Mouse (Mus musculus) neural tube, embryonic 12.5 days (tissue): Measurements from ENCODE around the gene Ppfia4. TPM values are rescaled to one million over a fixed set of nuclear protein-coding genes. Genes with fewer than 3 reads are reported as not detected.

ENCODE experiments used
- ATAC-seq: fragments of 200-750 bp; cut with Nextera tagmentation; 2 replicates; pipeline ENCODE4 v1.8.0; 2017; ENCODE audit warnings: low read depth, mild to moderate bottlenecking, moderate TSS enrichment, moderate library complexity; ENCODE audit not compliant: low FRiP score
- H3K27ac ChIP-seq: fragments of 300-500 bp; sonication (generic); 2 replicates; pipeline ENCODE4 v1.5.1; 2016
- H3K27me3 ChIP-seq: fragments of 300-500 bp; sonication (generic); replicated peaks from 2 replicates; pipeline ENCODE4 v1.6.1; 2016; ENCODE audit warnings: mild to moderate bottlenecking
- H3K36me3 ChIP-seq: fragments of 300-500 bp; sonication (generic); 2 replicates; pipeline ENCODE4 v1.6.1; 2016; ENCODE audit warnings: mild to moderate bottlenecking
- H3K4me1 ChIP-seq: fragments of 300-500 bp; sonication (generic); 2 replicates; pipeline ENCODE4 v1.6.1; 2016
- H3K4me2 ChIP-seq: fragments of 300-500 bp; sonication (generic); replicated peaks from 2 replicates; pipeline ENCODE4 v1.6.1; 2016; ENCODE audit warnings: mild to moderate bottlenecking
- H3K4me3 ChIP-seq: fragments of 300-500 bp; sonication (generic); 2 replicates; pipeline ENCODE4 v1.5.1; 2016
- H3K9ac ChIP-seq: fragments of 300-500 bp; sonication (generic); 2 replicates; pipeline ENCODE4 v1.6.1; 2016; ENCODE audit warnings: mild to moderate bottlenecking
- H3K9me3 ChIP-seq: fragments of 300-500 bp; sonication (generic); 2 replicates; pipeline ENCODE4 v1.6.1; 2016; ENCODE audit warnings: mild to moderate bottlenecking
- WGBS: fragments of 180-500 bp; shearing (Covaris S2); methylation state at CpG from one replicate; pipeline ENCODE4 v1.1.7; 2016; 5-methylcytosine and 5-hydroxymethylcytosine counted together
- polyA plus RNA-seq: library from polyadenylated mRNA; unstranded; fragments of >200 nt; fragmentation: Nextera tagmentation; extraction: Ambion mirVana; gene quantifications from 2 replicates; pipeline ENCODE4 v1.2.1, GENCODE M21; 2016

Ppfia4 gene
- 8.0 and 8.6 TPM in 2 replicates for polyA plus RNA-seq

DNA sequence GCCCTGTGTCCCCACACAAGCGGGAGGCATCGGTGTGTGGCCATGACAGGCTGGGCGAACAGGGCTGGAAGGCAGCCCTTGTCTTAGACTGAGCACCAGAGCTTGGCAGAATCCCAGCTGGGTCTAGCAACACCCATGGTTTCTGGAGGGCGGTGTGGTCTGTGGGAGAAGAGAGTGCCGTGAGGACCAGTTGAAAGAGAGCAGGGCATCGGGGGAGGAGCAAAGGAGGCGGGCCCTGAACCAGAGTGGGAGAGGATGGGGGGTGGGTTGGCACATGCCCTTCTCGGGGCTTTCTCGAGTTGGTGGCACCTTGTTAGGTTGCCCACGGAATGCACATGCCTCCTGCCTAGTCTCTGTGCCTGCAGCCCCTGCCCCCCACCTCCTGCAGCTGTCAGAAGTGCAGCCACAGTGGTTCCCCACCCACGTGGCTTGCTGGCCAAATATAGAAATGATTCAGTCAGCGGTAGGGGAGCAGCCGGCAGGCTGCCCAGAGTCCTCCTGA, at the start of gene Ppfia4:
Ppfia4 (minus strand) TSS at position 159 of the 502 bp plus-strand sequence.
- Histone ChIP-seq H3K9ac (no peak within 1 kb of the TSS), H3K4me1 (peaks cover 4% of the 10 kb centered on the region; the same call in 1 of the 2 replicates), H3K4me3 (no peak within 1 kb of the TSS), H3K4me2 (no peak within 1 kb of the TSS), H3K9me3 (no peaks in the 10 kb centered on the region), H3K27me3 (no peaks in the 10 kb centered on the region), H3K36me3 (no peaks in the 10 kb centered on the region), H3K27ac (no peak within 1 kb of the TSS)
- 66% methylated on average over 13 of the region's 13 CpGs for WGBS
- ATAC-seq: no peak

GRCm38 (mm10) chr1:134381795-134382625, 49.3 kb upstream of the Ppfia4 start:
- Histone ChIP-seq H3K4me2 (peak overlapping the region; percentile 41), H3K27me3 (no peaks in the 10 kb centered on the region), H3K27ac (no peak overlapping the region), H3K4me3 (0 out of 2 replicates have a peak overlapping the region, but pooled peaks have one; percentile 3), H3K9me3 (no peaks in the 10 kb centered on the region), H3K36me3 (no peaks in the 10 kb centered on the region), H3K9ac (no peak overlapping the region), H3K4me1 (no peaks in the 10 kb centered on the region)
- ATAC-seq: no peak
- WGBS: 13% methylated on average over 19 of the region's 19 CpGs

GRCm38 (mm10) chr1:134381051-134381450, 48.3 kb upstream of the Ppfia4 start:
- no peak for ATAC-seq
- Histone ChIP-seq H3K4me1 (no peaks in the 10 kb centered on the region), H3K4me2 (no peak overlapping the region), H3K27me3 (no peaks in the 10 kb centered on the region), H3K36me3 (no peaks in the 10 kb centered on the region), H3K27ac (no peak overlapping the region), H3K4me3 (no peak overlapping the region), H3K9me3 (no peaks in the 10 kb centered on the region), H3K9ac (no peak overlapping the region)
- 87% methylated on average over 2 of the region's 2 CpGs for WGBS

GRCm38 (mm10) chr1:134374124-134374523, 41.4 kb upstream of the Ppfia4 start:
- no peak overlapping the region for H3K4me2 ChIP-seq
- H3K9me3 ChIP-seq: no peaks in the 10 kb centered on the region
- H3K4me3 ChIP-seq: no peak overlapping the region
- no peak overlapping the region for H3K27ac ChIP-seq
- H3K27me3 ChIP-seq: no peaks in the 10 kb centered on the region
- 77% methylated on average over 2 of the region's 2 CpGs for WGBS
- H3K36me3 ChIP-seq: no peaks in the 10 kb centered on the region
- no peak for ATAC-seq
- H3K9ac ChIP-seq: no peak overlapping the region
- H3K4me1 ChIP-seq: no peaks in the 10 kb centered on the region

DNA sequence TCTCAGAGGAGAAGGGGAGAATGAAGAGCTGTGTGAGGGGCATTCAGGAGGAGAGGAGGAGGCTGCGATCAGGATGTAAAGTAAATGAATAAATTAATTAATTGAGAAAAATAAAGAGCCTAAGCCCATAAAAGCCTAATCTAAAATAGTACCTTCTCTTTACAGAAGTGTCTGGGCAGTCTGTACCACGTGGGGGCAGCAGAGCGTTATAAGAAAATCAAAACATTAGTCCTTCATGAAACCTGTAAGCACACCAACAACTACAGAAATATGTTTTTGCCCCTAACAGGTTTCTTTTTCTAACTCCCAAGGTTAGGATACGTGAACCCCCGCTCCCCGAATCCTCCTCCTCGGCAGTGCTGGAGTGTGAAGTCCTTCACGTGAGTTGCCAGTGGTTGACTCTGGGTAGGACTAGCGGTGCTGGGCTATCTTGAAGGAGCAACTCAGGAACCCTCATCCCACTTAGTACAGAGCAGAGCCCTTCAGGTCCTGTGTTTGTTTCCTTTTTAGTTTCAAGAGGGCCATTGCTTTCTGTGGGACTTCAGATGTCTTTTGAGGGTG, 36.1 kb upstream of the Ppfia4 start:
- no peak overlapping the region for H3K4me3 ChIP-seq

DNA sequence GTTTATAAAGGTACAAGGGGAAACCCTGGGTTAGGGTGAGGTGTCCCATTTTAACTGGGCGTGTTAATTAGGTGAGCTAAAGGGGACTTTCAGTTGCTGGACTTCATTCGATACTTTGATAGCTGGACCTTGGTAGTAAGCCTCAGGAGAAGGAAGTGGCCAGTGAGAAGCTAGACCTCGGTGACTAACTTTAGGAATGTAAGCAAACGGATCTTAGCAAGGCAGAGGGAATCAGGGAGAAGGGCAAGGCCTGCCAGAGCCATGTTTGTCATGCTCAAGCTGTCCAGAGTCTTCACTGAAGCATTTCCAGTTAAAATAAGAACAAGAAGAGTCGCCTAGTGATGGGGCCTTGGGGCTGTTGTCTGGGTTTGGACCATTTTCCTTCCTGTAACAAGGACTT, 32.8 kb upstream of the Ppfia4 start:
- Histone ChIP-seq H3K9me3 (no peaks in the 10 kb centered on the region), H3K4me1 (peaks cover 7% of the 10 kb centered on the region), H3K4me2 (no peak overlapping the region), H3K36me3 (no peaks in the 10 kb centered on the region), H3K27ac (no peak overlapping the region), H3K4me3 (no peak overlapping the region), H3K27me3 (0 out of 2 replicates have a peak, but pooled peaks cover 2% of the 10 kb centered on the region), H3K9ac (no peak overlapping the region)
- WGBS: 71% methylated on average over 5 of the region's 5 CpGs
- no peak for ATAC-seq

More for the DNA sequence above, 36.1 kb upstream of the Ppfia4 start:
- H3K27me3 ChIP-seq: 0 out of 2 replicates have a peak, but pooled peaks cover 2% of the 10 kb centered on the region
- H3K4me1 ChIP-seq: no peaks in the 10 kb centered on the region
- no peak overlapping the region for H3K4me2 ChIP-seq
- no peak for ATAC-seq
- H3K9me3 ChIP-seq: no peaks in the 10 kb centered on the region
- 57% methylated on average over 9 of the region's 9 CpGs for WGBS
- no peak overlapping the region for H3K27ac ChIP-seq
- H3K9ac ChIP-seq: no peak overlapping the region
- H3K36me3 ChIP-seq: no peaks in the 10 kb centered on the region

DNA sequence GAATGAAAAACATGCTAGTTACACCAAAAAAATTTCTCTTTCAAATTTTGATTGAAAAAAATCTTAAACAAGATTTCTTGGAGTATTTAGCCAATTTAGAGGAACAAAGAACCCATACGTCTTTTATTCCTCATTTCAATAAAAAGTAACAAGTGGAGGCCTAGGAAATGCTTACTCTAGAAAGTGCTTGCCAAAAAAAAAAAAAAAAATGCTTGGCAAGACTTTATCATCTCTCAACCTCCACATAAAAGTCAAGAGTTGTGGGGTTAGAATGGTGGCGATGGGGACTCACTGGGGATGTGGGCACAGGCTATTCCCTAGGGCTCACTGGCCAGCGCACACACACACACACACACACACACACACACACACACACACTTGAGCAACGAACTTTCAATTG, 30.5 kb upstream of the Ppfia4 start:
- Histone ChIP-seq H3K4me3 (no peak overlapping the region), H3K36me3 (peaks cover 12% of the 10 kb centered on the region; the same call in 1 of the 2 replicates), H3K9ac (no peak overlapping the region), H3K9me3 (no peaks in the 10 kb centered on the region), H3K4me1 (peaks cover 13% of the 10 kb centered on the region), H3K27me3 (0 out of 2 replicates have a peak, but pooled peaks cover 2% of the 10 kb centered on the region), H3K27ac (no peak overlapping the region), H3K4me2 (no peak overlapping the region)
- ATAC-seq: no peak
- 82% methylated on average over 4 of the region's 4 CpGs for WGBS

- H3K9ac ChIP-seq: peak within 1 kb of the TSS; percentile 93
- H3K4me3 ChIP-seq: peak within 1 kb of the TSS; percentile 86
- peaks cover 13% of the 10 kb centered on the region for H3K4me1 ChIP-seq
- peaks cover 21% of the 10 kb centered on the region for H3K36me3 ChIP-seq
- ATAC-seq: peak; percentile 99
- H3K4me2 ChIP-seq: peak within 1 kb of the TSS; percentile 71
- H3K27ac ChIP-seq: no peak within 1 kb of the TSS; the same call in 1 of the 2 replicates
- H3K9me3 ChIP-seq: no peaks in the 10 kb centered on the region
- H3K27me3 ChIP-seq: 0 out of 2 replicates have a peak, but pooled peaks cover 2% of the 10 kb centered on the region
- WGBS: under 1% methylated on average over 38 of the region's 38 CpGs
Measured at GRCm38 (mm10) chr1:134361857-134362212, 29.1 kb upstream of the Ppfia4 start, which contains the start of gene Tmem183a. Gene Tmem183a (minus strand): TSS chr1:134361979.

DNA sequence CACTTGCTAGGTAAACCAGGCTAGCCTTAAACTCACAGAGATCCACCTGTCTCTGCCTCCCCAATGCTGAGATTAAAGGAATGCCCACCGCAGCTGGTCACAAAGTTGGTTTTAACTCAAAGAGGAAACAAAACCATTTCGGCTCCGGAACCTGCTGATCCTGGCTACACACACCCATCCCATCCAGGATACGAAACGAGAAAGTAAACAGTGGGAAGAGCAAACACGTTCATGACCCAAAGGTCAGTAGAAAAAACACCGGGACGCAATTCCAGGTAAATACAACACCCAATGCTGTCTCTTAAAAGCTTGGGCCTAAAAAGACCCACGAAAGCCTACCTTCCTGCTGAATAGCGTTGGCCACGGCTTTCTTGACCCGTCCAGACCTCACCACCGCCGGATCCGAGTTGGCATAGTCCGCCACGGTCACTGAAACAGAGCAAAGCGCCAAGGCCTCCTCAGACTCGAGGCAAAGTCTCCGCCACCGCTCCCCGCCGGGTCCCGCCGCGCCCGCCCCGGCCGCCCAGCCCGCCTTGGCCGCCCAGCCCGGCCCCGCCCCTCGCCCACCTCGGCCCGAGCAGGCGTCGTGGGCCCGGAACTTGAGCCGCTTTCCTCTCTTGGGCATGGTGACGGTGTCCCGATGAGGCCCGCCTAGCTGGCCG, 28.6 kb upstream of the Ppfia4 start:
- peaks cover 13% of the 10 kb centered on the region for H3K4me1 ChIP-seq
- peaks cover 22% of the 10 kb centered on the region for H3K36me3 ChIP-seq
- H3K4me2 ChIP-seq: peak overlapping the region; percentile 71
- peak; percentile 69 for ATAC-seq
- no peak overlapping the region; the same call in 1 of the 2 replicates for H3K27ac ChIP-seq
- H3K27me3 ChIP-seq: 0 out of 2 replicates have a peak, but pooled peaks cover 2% of the 10 kb centered on the region
- WGBS: 2% methylated on average over 41 of the region's 44 CpGs
- H3K9me3 ChIP-seq: no peaks in the 10 kb centered on the region
- H3K4me3 ChIP-seq: peak overlapping the region; percentile 86
- peak overlapping the region; percentile 93 for H3K9ac ChIP-seq

DNA sequence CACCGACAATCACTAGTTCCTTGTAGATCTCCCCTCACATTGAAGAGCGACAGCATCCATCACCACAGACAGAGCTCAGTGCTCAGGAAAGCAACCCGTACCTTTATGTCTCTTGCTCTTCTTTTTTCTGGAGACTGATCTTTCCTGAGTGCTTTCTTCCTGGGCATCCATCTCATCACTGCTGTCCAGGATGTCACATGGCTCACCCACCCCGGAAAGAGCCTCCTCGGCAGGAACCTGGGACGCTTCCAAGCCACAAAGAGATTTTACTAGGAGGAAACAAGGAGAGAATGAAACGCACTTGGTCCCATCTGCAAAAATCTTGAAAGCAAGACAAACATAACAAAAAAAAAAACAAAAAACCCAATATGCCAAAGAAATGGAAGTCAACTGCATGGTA, 27.9 kb upstream of the Ppfia4 start:
- Histone ChIP-seq H3K27ac (no peak overlapping the region), H3K9ac (peak overlapping the region; percentile 93; the same call in 1 of the 2 replicates), H3K4me2 (peak overlapping the region; percentile 71), H3K9me3 (no peaks in the 10 kb centered on the region), H3K4me3 (peak overlapping the region; percentile 86; the same call in 1 of the 2 replicates), H3K4me1 (peaks cover 13% of the 10 kb centered on the region), H3K36me3 (peaks cover 29% of the 10 kb centered on the region), H3K27me3 (0 out of 2 replicates have a peak, but pooled peaks cover 2% of the 10 kb centered on the region)
- WGBS: 84% methylated on average over 7 of the region's 7 CpGs
- no peak for ATAC-seq

DNA sequence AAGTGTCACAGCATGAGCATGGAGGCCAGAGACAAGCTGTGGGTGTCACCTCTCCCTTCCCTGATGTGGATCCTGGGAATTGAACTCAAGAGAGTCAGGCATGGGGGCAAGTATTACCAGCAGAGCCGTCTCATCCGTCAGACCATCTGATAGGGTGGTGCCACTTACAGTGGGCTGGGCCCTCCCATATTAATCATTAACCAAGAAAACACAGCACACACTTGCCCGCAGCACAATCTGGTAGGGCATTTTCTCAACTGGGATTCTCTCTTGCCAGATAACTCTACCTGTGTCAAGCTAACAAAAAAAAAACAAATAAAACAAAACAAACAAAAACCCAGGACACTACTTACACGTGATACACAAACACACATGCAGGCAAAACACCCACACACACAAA, 24.7 kb upstream of the Ppfia4 start:
- no peaks in the 10 kb centered on the region for H3K27me3 ChIP-seq
- H3K9ac ChIP-seq: no peak overlapping the region
- 71% methylated on average over 4 of the region's 4 CpGs for WGBS
- ATAC-seq: no peak
- H3K9me3 ChIP-seq: no peaks in the 10 kb centered on the region
- H3K4me2 ChIP-seq: no peak overlapping the region
- peaks cover 13% of the 10 kb centered on the region for H3K4me1 ChIP-seq
- H3K36me3 ChIP-seq: peaks cover 60% of the 10 kb centered on the region
- no peak overlapping the region for H3K27ac ChIP-seq
- H3K4me3 ChIP-seq: no peak overlapping the region

- Histone ChIP-seq H3K9ac (no peak overlapping the region), H3K27ac (no peak overlapping the region), H3K27me3 (no peaks in the 10 kb centered on the region), H3K4me2 (no peak overlapping the region), H3K36me3 (peaks cover 82% of the 10 kb centered on the region), H3K9me3 (no peaks in the 10 kb centered on the region), H3K4me1 (no peaks in the 10 kb centered on the region), H3K4me3 (no peak overlapping the region)
- WGBS: 97% methylated on average over 2 of the region's 2 CpGs
- ATAC-seq: no peak
Measured at GRCm38 (mm10) chr1:134353326-134353725, 20.6 kb upstream of the Ppfia4 start.
